Mouse (Mus musculus) forelimb bud, embryonic 11.5 days (tissue): Measurements from ENCODE around the gene Iqch.

Experiments
- DNase-seq: peaks from one replicate; pipeline ENCODE4 v3.0.0-alpha.2; 2012; ENCODE audit warnings: low read depth, low spot score

The Iqch gene

GRCm38 (mm10) chr9:63377270-63378142, 224.8 kb downstream of the Iqch start, which contains the start of gene Map2k5:
Gene Map2k5 (minus strand): TSS chr9:63377902.
- peak; percentile 78 for DNase-seq

GRCm38 (mm10) chr9:63373315-63373714, 229.0 kb downstream of the Iqch start:
- DNase-seq = no peak

GRCm38 (mm10) chr9:63372541-63372940, 229.8 kb downstream of the Iqch start:
- DNase-seq = no peak
